Mouse (Mus musculus) MEL (cell line): ENCODE results near the gene Btbd3. TPM values are rescaled to one million over a fixed set of nuclear protein-coding genes. Genes with fewer than 3 reads are reported as not detected.

Experiments
- DNase-seq: peaks from one replicate; pipeline ENCODE4 v3.0.0; 2011; ENCODE audit warnings: low read depth, low spot score
- H3K27ac ChIP-seq: 2 replicates; pipeline ENCODE4 v1.5.1; 2012; ENCODE audit warnings: low read depth, mild to moderate bottlenecking, control low read depth, low read length, moderate library complexity; ENCODE audit not compliant: control insufficient read depth
- H3K27me3 ChIP-seq, 2 experiments: fragments of 150-350 bp in 1 of 2; sonication (generic) in 1 of 2; 2 replicates each; pipeline ENCODE4 v1.6.1; 2012; ENCODE audit warnings: low read length in 2 of 2, mild to moderate bottlenecking in 2 of 2, improper control_type of control experiment in 1 of 2, moderate library complexity in 1 of 2; ENCODE audit not compliant: insufficient read depth in 2 of 2, control insufficient read depth in 1 of 2
- H3K36me3 ChIP-seq, 2 experiments: 2 replicates each; pipeline ENCODE4 v1.6.1; 2012 to 2014; ENCODE audit warnings: low read length in 2 of 2, improper control_type of control experiment in 1 of 2, inconsistent platforms in 1 of 2, mild to moderate bottlenecking in 1 of 2; ENCODE audit not compliant: insufficient read depth in 2 of 2, control insufficient read depth in 1 of 2
- H3K4me1 ChIP-seq, 2 experiments: fragments of 150-350 bp in 1 of 2; sonication (generic) in 1 of 2; 2 replicates each; pipeline ENCODE4 v1.6.1; 2012; ENCODE audit warnings: low read length in 2 of 2, improper control_type of control experiment in 1 of 2, mild to moderate bottlenecking in 1 of 2; ENCODE audit not compliant: insufficient read depth in 2 of 2, control insufficient read depth in 1 of 2
- H3K4me3 ChIP-seq, 2 experiments: fragments of 150-350 bp in 1 of 2; sonication (generic) in 1 of 2; 2 replicates each; pipeline ENCODE4 v1.5.1; 2012; ENCODE audit warnings: low read depth in 2 of 2, low read length in 2 of 2, mild to moderate bottlenecking in 2 of 2, moderate library complexity in 2 of 2, control low read depth in 1 of 2, improper control_type of control experiment in 1 of 2; ENCODE audit not compliant: control insufficient read depth in 1 of 2, insufficient read depth in 1 of 2
- H3K79me2 ChIP-seq: 2 replicates; pipeline ENCODE4 v1.6.1; 2012; ENCODE audit warnings: mild to moderate bottlenecking, low read length, moderate library complexity; ENCODE audit not compliant: control insufficient read depth, poor library complexity, insufficient read depth
- H3K9ac ChIP-seq: 2 replicates; pipeline ENCODE4 v1.6.1; 2012; ENCODE audit warnings: low read depth, mild to moderate bottlenecking, control low read depth, low read length, moderate library complexity; ENCODE audit not compliant: control insufficient read depth, poor library complexity, severe bottlenecking
- H3K9me3 ChIP-seq: fragments of 150-350 bp; sonication (generic); replicated peaks from 2 replicates; pipeline ENCODE4 v1.6.1; 2012; ENCODE audit warnings: mild to moderate bottlenecking, low read length, improper control_type of control experiment, moderate library complexity; ENCODE audit not compliant: insufficient read depth
- BHLHE40 ChIP-seq: IDR thresholded peaks from 2 replicates; pipeline ENCODE4 v1.6.1; 2012; ENCODE audit warnings: low read depth, mild to moderate bottlenecking, inconsistent platforms, low read length, improper control_type of control experiment, borderline replicate concordance
- CHD1 ChIP-seq: IDR thresholded peaks from 2 replicates; pipeline ENCODE4 v1.6.1; 2012; ENCODE audit warnings: low read depth, mild to moderate bottlenecking, inconsistent platforms, low read length, improper control_type of control experiment
- CHD2 ChIP-seq: IDR thresholded peaks from 2 replicates; pipeline ENCODE4 v1.6.1; 2011; ENCODE audit warnings: low read length, improper control_type of control experiment
- E2F4 ChIP-seq: IDR thresholded peaks from 2 replicates; pipeline ENCODE4 v1.6.1; 2011; ENCODE audit warnings: low read depth, low read length, improper control_type of control experiment, borderline replicate concordance
- EP300 ChIP-seq, 2 experiments: IDR thresholded peaks; 2 replicates each; pipeline ENCODE4 v1.6.1; 2011; ENCODE audit warnings: improper control_type of control experiment in 2 of 2, low read length in 2 of 2, low read depth in 1 of 2, mild to moderate bottlenecking in 1 of 2
- ETS1 ChIP-seq: IDR thresholded peaks from 2 replicates; pipeline ENCODE4 v1.6.1; 2012; ENCODE audit warnings: low read depth, mild to moderate bottlenecking, inconsistent platforms, low read length, improper control_type of control experiment, moderate library complexity
- GATA1 ChIP-seq: IDR thresholded peaks from 2 replicates; pipeline ENCODE4 v1.6.1; 2011; ENCODE audit warnings: low read depth, low read length, improper control_type of control experiment
- HCFC1 ChIP-seq: IDR thresholded peaks from 2 replicates; pipeline ENCODE4 v1.6.1; 2012; ENCODE audit warnings: low read depth, mild to moderate bottlenecking, inconsistent platforms, low read length, improper control_type of control experiment, moderate library complexity
- JUND ChIP-seq: IDR thresholded peaks from 2 replicates; pipeline ENCODE4 v1.6.1; 2011; ENCODE audit warnings: low read depth, mild to moderate bottlenecking, improper control_type of control experiment, low read length
- MAX ChIP-seq: IDR thresholded peaks from 2 replicates; pipeline ENCODE4 v1.6.1; 2011; ENCODE audit warnings: low read length, improper control_type of control experiment
- MEF2A ChIP-seq: IDR thresholded peaks from 2 replicates; pipeline ENCODE4 v1.6.1; 2014; ENCODE audit warnings: low read depth, mild to moderate bottlenecking, inconsistent platforms, low read length, improper control_type of control experiment; ENCODE audit not compliant: poor library complexity, insufficient replicate concordance, severe bottlenecking; ENCODE audit errors: extremely low read depth
- MYB ChIP-seq: IDR thresholded peaks from 2 replicates; pipeline ENCODE4 v1.6.1; 2011; ENCODE audit warnings: mild to moderate bottlenecking, low read depth, low read length, improper control_type of control experiment
- POLR2AphosphoS2 ChIP-seq: IDR thresholded peaks from 2 replicates; pipeline ENCODE4 v1.6.1; 2011; ENCODE audit warnings: low read length, improper control_type of control experiment
- RCOR1 ChIP-seq: IDR thresholded peaks from 2 replicates; pipeline ENCODE4 v1.6.1; 2012; ENCODE audit warnings: low read depth, mild to moderate bottlenecking, inconsistent platforms, low read length, improper control_type of control experiment
- SIN3A ChIP-seq: IDR thresholded peaks from 2 replicates; pipeline ENCODE4 v1.6.1; 2012; ENCODE audit warnings: low read length, improper control_type of control experiment, inconsistent platforms
- TAL1 ChIP-seq: IDR thresholded peaks from 2 replicates; pipeline ENCODE4 v1.6.1; 2012; ENCODE audit warnings: mild to moderate bottlenecking, inconsistent platforms, low read length, moderate library complexity, mixed read lengths
- TBP ChIP-seq: IDR thresholded peaks from 2 replicates; pipeline ENCODE4 v1.8.0; 2011; ENCODE audit warnings: low read depth, low read length, improper control_type of control experiment
- UBTF ChIP-seq: IDR thresholded peaks from 2 replicates; pipeline ENCODE4 v1.6.1; 2012; ENCODE audit warnings: low read depth, mild to moderate bottlenecking, inconsistent platforms, low read length, improper control_type of control experiment, moderate library complexity, borderline replicate concordance; ENCODE audit not compliant: insufficient read depth
- USF1 ChIP-seq: IDR thresholded peaks from 2 replicates; pipeline ENCODE4 v1.6.1; 2014; ENCODE audit warnings: low read depth, mild to moderate bottlenecking, inconsistent platforms, low read length, improper control_type of control experiment, moderate library complexity
- USF2 ChIP-seq, 2 experiments: IDR thresholded peaks; 2 replicates each; pipeline ENCODE4 v1.6.1; 2011 to 2012; ENCODE audit warnings: improper control_type of control experiment in 2 of 2, low read length in 2 of 2, borderline replicate concordance in 1 of 2, inconsistent platforms in 1 of 2, low read depth in 1 of 2, mild to moderate bottlenecking in 1 of 2; ENCODE audit not compliant: insufficient read depth in 1 of 2
- polyA plus RNA-seq, 2 experiments: library from polyadenylated mRNA; stranded (reverse) in 1 of 2; unstranded in 1 of 2; fragments of >175 nt in 1 of 2; fragments of >200 nt in 1 of 2; gene quantifications; 2 replicates each; pipeline versions ENCODE4 v1.2.1 to v1.2.4; 2012; ENCODE audit warnings: low replicate concordance in 2 of 2, low read depth in 1 of 2; ENCODE audit not compliant: insufficient read length in 2 of 2, insufficient read depth in 1 of 2, missing spikeins in 1 of 2
- total RNA-seq: library from RNA; depleted of rRNA; stranded (reverse); fragments of 300-350 nt; gene quantifications from 2 replicates; pipeline ENCODE4 v1.2.3, GENCODE M21; 2012

Btbd3 gene
- total and polyA plus RNA-seq, 3 experiments = not detected

DNA sequence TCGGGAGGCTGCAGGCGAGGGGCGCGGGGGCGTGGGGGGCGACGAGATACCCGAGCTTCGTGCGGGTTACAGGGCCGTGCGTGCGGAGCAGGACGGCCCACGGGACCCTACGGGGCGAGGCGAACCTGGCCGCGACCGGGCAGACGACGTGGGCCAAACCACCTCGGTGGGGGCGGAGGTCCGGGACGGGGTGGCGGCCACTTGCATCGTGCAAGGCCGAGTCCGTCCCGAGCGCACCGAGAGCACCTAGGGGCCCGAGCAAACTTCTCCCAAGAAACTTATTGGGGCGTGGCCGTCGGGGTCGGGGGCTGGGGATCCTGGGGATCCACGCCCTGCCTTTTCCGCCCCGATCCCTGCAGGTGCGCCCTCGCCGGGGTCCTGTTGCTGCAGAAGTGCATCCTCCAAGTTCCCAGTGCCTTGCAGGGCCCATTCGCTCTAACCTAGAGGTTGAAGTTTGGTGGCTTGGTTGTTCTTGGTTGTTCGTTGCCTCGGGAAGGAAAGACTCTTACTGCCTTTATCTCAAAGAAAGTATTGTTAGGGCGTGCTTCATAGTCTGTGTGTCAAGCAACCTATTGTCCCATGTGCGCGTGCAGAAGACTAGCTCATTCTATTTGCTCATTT lies 596 bp downstream of the Btbd3 start:
- H3K4me3 ChIP-seq = no peak overlapping the region
- H3K27ac ChIP-seq = no peak overlapping the region
- no peaks in the 10 kb centered on the region for H3K9me3 ChIP-seq
- TF ChIP-seq SIN3A = no peak
- TF ChIP-seq HCFC1 = no peak
- no peak for TF ChIP-seq TAL1
- TF ChIP-seq USF1 = no peak
- no peak for TF ChIP-seq MAX
- TF ChIP-seq RCOR1 = no peak
- no peak for TF ChIP-seq E2F4
- TF ChIP-seq JUND = no peak
- H3K27me3 ChIP-seq = no peaks in the 10 kb centered on the region
- H3K36me3 ChIP-seq = no peaks in the 10 kb centered on the region
- no peaks in the 10 kb centered on the region for H3K4me1 ChIP-seq
- H3K79me2 ChIP-seq = no peaks in the 10 kb centered on the region
- DNase-seq = no peak
- no peak overlapping the region for H3K9ac ChIP-seq

DNA sequence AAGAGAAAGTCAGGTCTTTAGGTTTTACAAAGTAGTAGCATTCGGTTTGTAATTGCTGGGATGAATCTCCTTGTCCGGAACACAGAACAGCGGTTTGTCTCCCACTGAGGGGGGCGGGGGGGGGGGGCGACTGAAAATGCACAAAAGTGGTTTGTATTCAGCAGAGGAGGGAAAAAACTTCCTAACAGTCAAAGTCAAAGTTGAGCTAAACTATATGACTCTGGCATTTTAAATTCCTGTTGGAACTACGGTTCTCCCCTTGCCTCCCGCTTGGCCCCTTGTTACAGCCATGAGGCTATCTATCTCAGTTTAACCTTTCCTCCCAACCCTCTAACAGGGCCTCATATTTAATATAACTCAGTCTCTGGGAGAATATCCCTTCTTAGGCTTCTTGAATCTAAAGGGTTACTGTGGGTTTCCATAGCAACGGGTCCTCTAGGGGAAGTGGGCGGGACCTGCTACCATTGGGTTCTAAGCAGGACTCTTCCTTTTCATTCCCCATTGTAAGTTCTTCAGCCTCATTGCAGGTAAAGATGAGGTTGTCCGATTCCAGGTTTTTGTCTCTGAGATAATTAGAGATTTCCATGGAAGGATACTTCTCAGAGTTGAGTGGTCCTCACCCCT lies 1.4 kb downstream of the Btbd3 start:
- H3K27ac ChIP-seq = no peak overlapping the region
- no peaks in the 10 kb centered on the region for H3K27me3 ChIP-seq
- no peaks in the 10 kb centered on the region for H3K4me1 ChIP-seq
- no peaks in the 10 kb centered on the region for H3K36me3 ChIP-seq
- no peak for DNase-seq
- no peaks in the 10 kb centered on the region for H3K79me2 ChIP-seq
- no peaks in the 10 kb centered on the region for H3K9me3 ChIP-seq
- no peak for TF ChIP-seq CHD1
- TF ChIP-seq TBP = no peak
- no peak for TF ChIP-seq EP300 (IDR thresholded peaks at IDR 0.05; ENCODE audit: low read depth in 1 of 2, low read length in 2 of 2)
- TF ChIP-seq BHLHE40 = no peak
- TF ChIP-seq UBTF = no peak
- TF ChIP-seq CHD2 = no peak
- no peak for TF ChIP-seq MEF2A
- no peak for TF ChIP-seq MYB
- no peak for TF ChIP-seq ETS1
- no peak for TF ChIP-seq USF2 (IDR thresholded peaks at IDR 0.05; ENCODE audit: borderline replicate concordance in 1 of 2, insufficient read depth in 1 of 2, low read depth in 1 of 2, low read length in 2 of 2)
- TF ChIP-seq POLR2AphosphoS2 = no peak
- no peak for TF ChIP-seq GATA1
- no peak overlapping the region for H3K9ac ChIP-seq
- H3K4me3 ChIP-seq = no peak overlapping the region
